Mouse (Mus musculus) C2C12 (cell line): ENCODE measurements around the gene Eif1ad.

Experiments
- CTCF ChIP-seq: IDR thresholded peaks from one replicate; pipeline ENCODE4 v1.5.1; 2011; ENCODE audit not compliant: control insufficient read depth, insufficient read depth, insufficient read length
- MAX ChIP-seq: IDR thresholded peaks from one replicate; pipeline ENCODE4 v1.6.1; 2011; ENCODE audit warnings: mild to moderate bottlenecking, control low read depth

DNA sequence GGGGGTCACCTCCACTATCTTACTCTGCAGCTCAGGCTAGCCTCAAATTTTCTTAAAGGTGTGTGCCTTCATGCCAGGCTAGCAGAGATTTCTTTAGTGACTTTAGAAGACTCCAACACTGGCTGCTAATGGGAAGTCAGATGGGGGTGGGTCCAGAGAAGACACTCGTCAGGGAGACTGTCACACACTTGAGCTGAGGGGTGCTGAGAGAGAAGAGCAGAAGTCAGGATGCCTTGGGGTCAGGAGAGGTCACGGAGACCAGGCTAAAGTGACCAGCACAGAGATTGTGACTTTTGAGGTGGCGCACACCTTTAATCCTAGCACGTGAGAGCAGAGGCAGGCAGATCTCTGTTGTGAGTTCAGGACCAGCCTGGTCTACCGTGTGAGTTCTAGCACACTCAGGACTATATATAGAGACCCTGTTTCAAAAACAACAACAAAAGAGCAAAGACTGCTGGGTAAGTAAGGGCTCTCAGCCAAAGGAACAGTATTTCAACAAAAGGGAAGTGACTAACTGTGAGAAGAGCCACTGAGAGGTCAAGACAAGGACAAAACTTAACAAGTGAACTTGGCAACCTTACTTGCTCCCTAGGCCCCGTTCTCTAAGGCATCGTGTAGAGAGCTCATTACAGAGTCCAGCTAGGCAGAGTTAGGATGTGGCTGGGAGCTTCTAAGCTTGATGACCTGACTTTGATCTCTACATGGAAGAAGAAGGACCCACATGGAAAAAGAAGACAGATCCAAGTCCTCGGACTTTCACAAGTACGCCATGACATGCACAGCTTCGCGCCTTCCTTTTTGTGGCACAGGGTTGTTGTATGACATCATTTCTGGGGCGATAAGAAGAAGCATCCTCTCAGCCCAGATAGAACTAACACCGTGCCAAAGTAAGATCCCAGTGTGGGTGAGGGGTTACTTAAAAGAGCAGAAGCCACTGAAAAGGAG lies 41.8 kb downstream of the Eif1ad start:
- TF ChIP-seq MAX: no peak
- TF ChIP-seq CTCF: no peak
